Mouse (Mus musculus) lung, postnatal 10 days (tissue): ENCODE measurements around the gene Cygb.
"Not testable (repeated sequence)": the region's sequence is repeated elsewhere in the genome, so short reads cannot be mapped to it uniquely, and the experiment has no call there.

Source experiments
- DNase-seq: peaks from one replicate; pipeline ENCODE4 v3.0.0; 2021

Cygb gene

GRCm38 (mm10) chr11:116654255-116654821 is at the start of gene Cygb:
Gene Cygb, minus strand, starts transcription at chr11:116654313.
- peak; percentile 59 for DNase-seq

GRCm38 (mm10) chr11:116701377-116701841 is 47.3 kb upstream of the Cygb start:
- peak; percentile 45 for DNase-seq

- no peak for DNase-seq
These were observed 43.4 kb upstream of the Cygb start for GRCm38 (mm10) chr11:116697521-116697920.

GRCm38 (mm10) chr11:116696426-116696825 is 42.3 kb upstream of the Cygb start:
- no peak for DNase-seq

- peak; percentile 41 for DNase-seq
These were observed 41.2 kb upstream of the Cygb start for GRCm38 (mm10) chr11:116695194-116695880.

- peak; percentile 74 for DNase-seq
These were observed 40.4 kb upstream of the Cygb start for GRCm38 (mm10) chr11:116694250-116695193.

- no peak for DNase-seq
These were observed 39.8 kb upstream of the Cygb start for GRCm38 (mm10) chr11:116693899-116694249.

- DNase-seq, result no peak
These were observed 36.8 kb upstream of the Cygb start for GRCm38 (mm10) chr11:116690701-116691575.

GRCm38 (mm10) chr11:116689622-116690021 is 35.5 kb upstream of the Cygb start:
- no peak for DNase-seq

- DNase-seq, result no peak
These were observed 33.8 kb upstream of the Cygb start for GRCm38 (mm10) chr11:116687897-116688296.

- DNase-seq, result no peak
These were observed 31.6 kb upstream of the Cygb start for GRCm38 (mm10) chr11:116685729-116686128.

GRCm38 (mm10) chr11:116683777-116684176 is 29.7 kb upstream of the Cygb start:
- no peak for DNase-seq

GRCm38 (mm10) chr11:116682501-116683144 is 28.5 kb upstream of the Cygb start:
- no peak for DNase-seq

- DNase-seq, result no peak
These were observed 27.0 kb upstream of the Cygb start for GRCm38 (mm10) chr11:116681147-116681546.

GRCm38 (mm10) chr11:116680321-116681091 is 26.4 kb upstream of the Cygb start:
- no peak for DNase-seq

- DNase-seq, result no peak
These were observed 25.0 kb upstream of the Cygb start for GRCm38 (mm10) chr11:116679148-116679547.

- DNase-seq, result no peak
These were observed 23.8 kb upstream of the Cygb start for GRCm38 (mm10) chr11:116677711-116678441.

GRCm38 (mm10) chr11:116676175-116676976 is 22.3 kb upstream of the Cygb start:
- DNase-seq, result no peak

- not testable (repeated sequence) for DNase-seq
These were observed 21.3 kb upstream of the Cygb start for GRCm38 (mm10) chr11:116675429-116675828.
